Comparison of ENCODE assay signal across 23 mouse cellular contexts in the genomic region with DNA sequence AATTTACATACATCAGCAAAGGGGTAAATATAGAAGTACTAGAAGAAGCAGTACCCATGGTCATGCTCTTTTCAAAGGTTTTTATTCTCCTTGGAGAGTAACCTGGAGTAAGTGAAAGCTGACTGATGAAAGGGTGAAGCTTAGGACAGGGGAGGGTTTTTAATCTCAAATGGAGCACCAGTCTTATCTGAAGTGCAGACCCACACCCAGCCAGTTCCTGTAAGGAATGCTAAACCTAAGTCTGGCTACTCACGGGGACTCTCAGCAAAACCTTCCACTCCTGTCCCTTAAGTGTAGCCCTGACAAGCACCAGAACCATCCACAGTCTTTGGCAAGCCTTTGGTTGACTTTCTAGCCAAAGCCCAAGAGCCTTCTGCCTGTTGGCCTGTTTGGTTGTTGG.
A peak's percentile ranks its signal among the peaks of the same experiment; 100 is the strongest.
DNase-seq lines count a peak whose midpoint lies in the region; ATAC-seq and TF ChIP-seq lines count a peak whose summit lies in the region.
"Had no signal": no experiment of that assay in that cellular context is flagged by ENCODE, and none has a peak within 500 bp of the region (broad histone marks: within the 10 kb centered on the region; RNA-seq: fewer than 3 reads in every experiment).

No protein-coding gene starts in this region.

- no peak for ATAC-seq in forebrain, embryonic 16.5 days
- ATAC-seq in hindbrain, embryonic 11.5 days (ENCODE audit: low FRiP score), result peak; percentile 18; the same call in 1 of the 2 replicates
- no peak for ATAC-seq in hindbrain, postnatal 0 days
- no peak for ATAC-seq in lung, embryonic 14.5 days (ENCODE audit: insufficient read depth)
- ATAC-seq in midbrain, embryonic 11.5 days (ENCODE audit: low FRiP score), result 0 out of 2 replicates have a peak, but pooled peaks have one; percentile 7
- ATAC-seq: CD4-positive, CD25-positive, alpha-beta regulatory T cell, adult 4 months had no signal

- H3K9me3 ChIP-seq in forebrain, embryonic 10.5 days, result no peaks in the 10 kb centered on the region
- H3K9me3 ChIP-seq in forebrain, embryonic 16.5 days (ENCODE audit: control insufficient read depth, low read length), result no peaks in the 10 kb centered on the region
- no peaks in the 10 kb centered on the region for H3K9me3 ChIP-seq in hindbrain, embryonic 11.5 days (ENCODE audit: control insufficient read depth, low read length)
- H3K9me3 ChIP-seq in hindbrain, postnatal 0 days (ENCODE audit: low read length), result no peaks in the 10 kb centered on the region
- H3K9me3 ChIP-seq in lung, embryonic 14.5 days (ENCODE audit: low read depth, low read length), result no peaks in the 10 kb centered on the region
- no peaks in the 10 kb centered on the region for H3K9me3 ChIP-seq in midbrain, embryonic 11.5 days (ENCODE audit: control insufficient read depth, low read length)
- no peaks in the 10 kb centered on the region for H3K9me3 ChIP-seq in midbrain, embryonic 10.5 days (replicated peaks)
- H3K9me3 ChIP-seq: embryonic facial prominence, embryonic 15.5 days; G1E; hindbrain, embryonic 15.5 days had no signal

- H3K27ac ChIP-seq in forebrain, embryonic 10.5 days, result peak overlapping the region; percentile 54
- no peak overlapping the region for H3K27ac ChIP-seq in forebrain, embryonic 16.5 days (ENCODE audit: low read length)
- H3K27ac ChIP-seq in hindbrain, embryonic 11.5 days (ENCODE audit: low read depth, low read length), result no peak overlapping the region
- no peak overlapping the region for H3K27ac ChIP-seq in hindbrain, postnatal 0 days
- peak overlapping the region; percentile 2; the same call in 1 of the 2 replicates for H3K27ac ChIP-seq in lung, embryonic 14.5 days (ENCODE audit: low read depth)
- no peak overlapping the region for H3K27ac ChIP-seq in midbrain, embryonic 11.5 days (ENCODE audit: low read depth, low read length)
- no peak overlapping the region for H3K27ac ChIP-seq in midbrain, embryonic 10.5 days (replicated peaks)
- H3K27ac ChIP-seq: embryonic facial prominence, embryonic 15.5 days; gastrocnemius, adult 2 months; hindbrain, embryonic 15.5 days had no signal

- DNase-seq in forebrain, embryonic 10.5 days (ENCODE audit: extremely low spot score, low spot score), result no peak
- DNase-seq in hindbrain, embryonic 11.5 days (ENCODE audit: low spot score), result no peak
- no peak for DNase-seq in hindbrain, postnatal 0 days (ENCODE audit: low spot score)
- no peak for DNase-seq in lung, embryonic 14.5 days
- no peak for DNase-seq in lung, postnatal 36 days
- no peak for DNase-seq in midbrain, embryonic 11.5 days (ENCODE audit: low spot score, missing footprints)
- no peak for DNase-seq in midbrain, embryonic 10.5 days (ENCODE audit: low spot score)
- DNase-seq: adrenal gland, adult 8-10 months; adrenal gland, postnatal 36 days; B cell, adult 2 months; cerebellum, adult 8-10 months; cerebellum, postnatal 14 days; embryo, embryonic 11 days; gastrocnemius, adult 2 months; gastrocnemius, postnatal 25 days; heart, postnatal 10 days; heart, postnatal 4 days had no signal

- no peak overlapping the region for H3K4me2 ChIP-seq in forebrain, embryonic 16.5 days (ENCODE audit: low read length)
- H3K4me2 ChIP-seq in hindbrain, embryonic 11.5 days (replicated peaks; ENCODE audit: low read depth, low read length), result no peak overlapping the region
- no peak overlapping the region for H3K4me2 ChIP-seq in hindbrain, postnatal 0 days (ENCODE audit: low read depth, low read length)
- H3K4me2 ChIP-seq in lung, embryonic 14.5 days, result no peak overlapping the region
- H3K4me2 ChIP-seq in midbrain, embryonic 11.5 days, result no peak overlapping the region
- H3K4me2 ChIP-seq: embryonic facial prominence, embryonic 15.5 days had no signal

- no peak overlapping the region for H3K9ac ChIP-seq in forebrain, embryonic 16.5 days (replicated peaks; ENCODE audit: low read depth, low read length)
- no peak overlapping the region for H3K9ac ChIP-seq in hindbrain, embryonic 11.5 days (ENCODE audit: low read depth, low read length)
- H3K9ac ChIP-seq in hindbrain, postnatal 0 days (replicated peaks; ENCODE audit: low read length), result no peak overlapping the region
- H3K9ac ChIP-seq in lung, embryonic 14.5 days, result no peak overlapping the region
- no peak overlapping the region for H3K9ac ChIP-seq in midbrain, embryonic 11.5 days (ENCODE audit: low read length)
- H3K9ac ChIP-seq: embryonic facial prominence, embryonic 15.5 days; hindbrain, embryonic 15.5 days had no signal

- H3K36me3 ChIP-seq in forebrain, embryonic 10.5 days (replicated peaks), result no peaks in the 10 kb centered on the region
- H3K36me3 ChIP-seq in forebrain, embryonic 16.5 days (ENCODE audit: control insufficient read depth, insufficient read depth), result no peaks in the 10 kb centered on the region
- H3K36me3 ChIP-seq in hindbrain, embryonic 11.5 days (ENCODE audit: control insufficient read depth, insufficient read depth, low read length), result no peaks in the 10 kb centered on the region
- H3K36me3 ChIP-seq in hindbrain, postnatal 0 days (ENCODE audit: insufficient read depth, low read length), result no peaks in the 10 kb centered on the region
- H3K36me3 ChIP-seq in lung, embryonic 14.5 days (ENCODE audit: insufficient read depth), result no peaks in the 10 kb centered on the region
- H3K36me3 ChIP-seq in midbrain, embryonic 11.5 days (ENCODE audit: control insufficient read depth, insufficient read depth, low read length), result no peaks in the 10 kb centered on the region
- H3K36me3 ChIP-seq in midbrain, embryonic 10.5 days, result no peaks in the 10 kb centered on the region
- H3K36me3 ChIP-seq: embryonic facial prominence, embryonic 15.5 days; G1E; hindbrain, embryonic 15.5 days had no signal

- WGBS in forebrain, embryonic 10.5 days, result 100% methylated on average over 1 of the region's 1 CpGs
- 92% methylated on average over 1 of the region's 1 CpGs for WGBS in forebrain, embryonic 16.5 days
- 100% methylated on average over 1 of the region's 1 CpGs for WGBS in hindbrain, embryonic 11.5 days
- 92% methylated on average over 1 of the region's 1 CpGs for WGBS in hindbrain, postnatal 0 days
- WGBS in lung, embryonic 14.5 days, result 68% methylated on average over 1 of the region's 1 CpGs
- 88% methylated on average over 1 of the region's 1 CpGs for WGBS in midbrain, embryonic 11.5 days
- WGBS in midbrain, embryonic 10.5 days, result 87% methylated on average over 1 of the region's 1 CpGs

- TF ChIP-seq CTCF in hindbrain, postnatal 0 days (IDR thresholded peaks at IDR 0.05; ENCODE audit: low read depth), result no peak
- no peak for TF ChIP-seq CTCF in lung, embryonic 14.5 days (IDR thresholded peaks at IDR 0.05; ENCODE audit: low read depth)

- H3K4me1 ChIP-seq in forebrain, embryonic 10.5 days, result peaks cover 32% of the 10 kb centered on the region
- peaks cover 6% of the 10 kb centered on the region for H3K4me1 ChIP-seq in forebrain, embryonic 16.5 days (replicated peaks; ENCODE audit: control insufficient read depth, insufficient read depth, low read length)
- peaks cover under 1% of the 10 kb centered on the region; the same call in 1 of the 2 replicates for H3K4me1 ChIP-seq in hindbrain, embryonic 11.5 days (replicated peaks; ENCODE audit: control insufficient read depth, insufficient read depth, low read length)
- 0 out of 2 replicates have a peak, but pooled peaks cover 3% of the 10 kb centered on the region for H3K4me1 ChIP-seq in hindbrain, postnatal 0 days (ENCODE audit: insufficient read depth, low read length)
- peaks cover 12% of the 10 kb centered on the region; the same call in 1 of the 2 replicates for H3K4me1 ChIP-seq in lung, embryonic 14.5 days (ENCODE audit: insufficient read depth)
- 0 out of 2 replicates have a peak, but pooled peaks cover 2% of the 10 kb centered on the region for H3K4me1 ChIP-seq in midbrain, embryonic 11.5 days (ENCODE audit: control insufficient read depth, insufficient read depth, low read length)
- H3K4me1 ChIP-seq in midbrain, embryonic 10.5 days, result peaks cover 25% of the 10 kb centered on the region

- H3K27me3 ChIP-seq in forebrain, embryonic 10.5 days (ENCODE audit: poor library complexity, severe bottlenecking), result no peaks in the 10 kb centered on the region
- H3K27me3 ChIP-seq in forebrain, embryonic 16.5 days (replicated peaks; ENCODE audit: control insufficient read depth, insufficient read depth, low read length), result no peaks in the 10 kb centered on the region
- H3K27me3 ChIP-seq in hindbrain, embryonic 11.5 days (ENCODE audit: control insufficient read depth, insufficient read depth, low read length), result no peaks in the 10 kb centered on the region
- no peaks in the 10 kb centered on the region for H3K27me3 ChIP-seq in hindbrain, postnatal 0 days (ENCODE audit: insufficient read depth, low read length)
- H3K27me3 ChIP-seq in lung, embryonic 14.5 days (ENCODE audit: insufficient read depth, low read length), result no peaks in the 10 kb centered on the region
- no peaks in the 10 kb centered on the region for H3K27me3 ChIP-seq in midbrain, embryonic 11.5 days (ENCODE audit: control insufficient read depth, insufficient read depth, low read length)
- H3K27me3 ChIP-seq in midbrain, embryonic 10.5 days (ENCODE audit: low read depth, poor library complexity, severe bottlenecking), result no peaks in the 10 kb centered on the region
- H3K27me3 ChIP-seq: embryonic facial prominence, embryonic 15.5 days; hindbrain, embryonic 15.5 days had no signal

- H3K4me3 ChIP-seq in forebrain, embryonic 10.5 days, result no peak overlapping the region
- H3K4me3 ChIP-seq in forebrain, embryonic 16.5 days (replicated peaks; ENCODE audit: low read length), result no peak overlapping the region
- H3K4me3 ChIP-seq in hindbrain, embryonic 11.5 days (ENCODE audit: low read depth, low read length), result no peak overlapping the region
- no peak overlapping the region for H3K4me3 ChIP-seq in hindbrain, postnatal 0 days (ENCODE audit: low read length)
- H3K4me3 ChIP-seq in lung, embryonic 14.5 days (ENCODE audit: low read depth, low read length), result no peak overlapping the region
- H3K4me3 ChIP-seq in midbrain, embryonic 11.5 days (ENCODE audit: low read depth, low read length), result no peak overlapping the region
- H3K4me3 ChIP-seq in midbrain, embryonic 10.5 days, result no peak overlapping the region
- H3K4me3 ChIP-seq: embryonic facial prominence, embryonic 15.5 days; erythroblast, embryonic 14.5 days; gastrocnemius, adult 2 months; hindbrain, embryonic 15.5 days had no signal

Comparison
In these comparisons a context has a peak if more than half of its experiments do, and no peak if none do; other contexts are left out.
1. H3K27ac ChIP-seq: peak in forebrain, embryonic 10.5 days (single experiment) and lung, embryonic 14.5 days (single experiment); none in forebrain, embryonic 16.5 days (single experiment), hindbrain, embryonic 11.5 days (single experiment), hindbrain, postnatal 0 days (single experiment), midbrain, embryonic 11.5 days (single experiment) and midbrain, embryonic 10.5 days (single experiment).
2. ATAC-seq: peak in hindbrain, embryonic 11.5 days (single experiment) and midbrain, embryonic 11.5 days (single experiment); none in forebrain, embryonic 16.5 days (single experiment), hindbrain, postnatal 0 days (single experiment) and lung, embryonic 14.5 days (single experiment).